ENCODE assay signal across 7 mouse cellular contexts in the genomic region with DNA sequence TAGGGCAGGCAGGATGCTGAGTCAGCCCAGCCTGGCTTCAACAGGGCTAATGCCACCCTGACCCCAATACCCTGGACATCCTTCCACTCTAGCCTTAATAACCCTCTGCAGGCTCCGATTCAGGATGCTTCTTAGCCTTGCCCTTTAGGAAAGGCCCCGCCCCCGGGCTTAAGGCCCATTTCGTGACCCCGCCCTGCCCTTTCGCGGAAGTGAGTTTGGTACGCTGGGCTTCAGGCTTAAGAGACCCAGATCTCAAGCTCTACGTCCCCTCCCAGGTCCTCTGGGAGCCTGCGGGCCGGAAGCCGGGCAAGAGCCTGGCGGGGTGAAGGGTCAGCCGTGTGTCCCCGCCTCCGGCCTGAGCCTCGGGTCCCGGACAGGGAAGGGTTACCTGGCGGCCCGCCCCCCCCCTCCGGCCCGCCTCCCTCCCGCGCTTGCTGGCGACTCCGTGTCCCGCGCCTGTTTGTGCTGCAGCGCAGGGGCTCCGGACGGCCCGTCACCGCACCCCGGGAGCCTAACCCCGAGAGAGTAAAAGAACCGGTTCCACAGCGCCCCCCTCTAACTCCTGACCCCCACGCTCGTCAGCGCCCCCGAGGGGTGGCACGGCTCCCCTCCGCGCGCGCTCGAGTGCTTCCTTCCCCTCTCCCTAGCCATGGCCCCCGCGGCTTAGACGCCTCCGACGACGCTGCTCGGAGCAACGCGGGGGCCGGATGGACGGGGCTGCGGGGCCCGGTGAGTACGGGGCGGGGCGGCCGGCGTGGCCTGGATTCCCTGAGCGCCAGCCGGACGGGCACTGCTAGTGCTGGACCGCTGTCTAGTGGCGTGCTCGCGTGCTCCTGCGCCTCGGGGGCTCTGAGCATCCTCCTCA. TPM values are rescaled to one million over a fixed set of nuclear protein-coding genes. Genes with fewer than 3 reads are reported as not detected.
A peak's percentile ranks its signal among the peaks of the same experiment; 100 is the strongest.
DNase-seq lines count a peak whose midpoint lies in the region; ATAC-seq and TF ChIP-seq lines count a peak whose summit lies in the region.

A gene (minus strand): TSS at position 133 of the 865 bp plus-strand sequence.
A gene (plus strand): TSS at position 329 of the 865 bp plus-strand sequence.

- 1% methylated on average over 63 of the region's 74 CpGs for WGBS in hindbrain, embryonic 14.5 days
- 1% methylated on average over 70 of the region's 74 CpGs for WGBS in midbrain, embryonic 10.5 days
- WGBS in small intestine, adult 2 months = under 1% methylated on average over 73 of the region's 74 CpGs

- 0 out of 2 replicates have a peak within 1 kb of the TSS, but pooled peaks have one; percentile 5 for H3K27ac ChIP-seq in hindbrain, embryonic 14.5 days
- peak within 1 kb of the TSS; percentile 90 for H3K27ac ChIP-seq in midbrain, embryonic 10.5 days (replicated peaks)
- H3K27ac ChIP-seq in small intestine, adult 2 months (ENCODE audit: insufficient read depth, low read depth, low read length) = peak within 1 kb of the TSS; percentile 77

- peak; percentile 64 for ATAC-seq in hindbrain, embryonic 14.5 days (ENCODE audit: low FRiP score)

- DNase-seq in adipocyte (ENCODE audit: low spot score) = peak; percentile 96
- peak; percentile 85 for DNase-seq in cerebellum, postnatal 10 days
- DNase-seq in gastrocnemius, adult 18-20 months (ENCODE audit: low spot score) = peak; percentile 95
- DNase-seq in hindbrain, embryonic 14.5 days (ENCODE audit: low spot score) = peak; percentile 35
- DNase-seq in left cerebral cortex, postnatal 4 days = peak; percentile 73
- peak; percentile 83 for DNase-seq in midbrain, embryonic 10.5 days (ENCODE audit: low spot score)

- 0 out of 2 replicates have a peak, but pooled peaks cover 11% of the 10 kb centered on the region for H3K4me1 ChIP-seq in hindbrain, embryonic 14.5 days (replicated peaks; ENCODE audit: control insufficient read depth, insufficient read depth, low read length)
- H3K4me1 ChIP-seq in midbrain, embryonic 10.5 days = peaks cover 27% of the 10 kb centered on the region
- H3K4me1 ChIP-seq in small intestine, adult 2 months (ENCODE audit: control insufficient read depth, insufficient read depth, insufficient read length, low read length) = peaks cover 9% of the 10 kb centered on the region

- intact Hi-C loops in left cerebral cortex, postnatal 4 days (cut with DNase I) = no loop called here

- H3K4me3 ChIP-seq in hindbrain, embryonic 14.5 days (replicated peaks; ENCODE audit: low read length) = peak within 1 kb of the TSS; percentile 50
- peak within 1 kb of the TSS; percentile 83 for H3K4me3 ChIP-seq in midbrain, embryonic 10.5 days
- H3K4me3 ChIP-seq in small intestine, adult 2 months (ENCODE audit: low read depth, low read length) = peak within 1 kb of the TSS; percentile 95

- H3K9ac ChIP-seq in hindbrain, embryonic 14.5 days = peak within 1 kb of the TSS; percentile 69

- TF ChIP-seq CTCF in small intestine, adult 2 months (IDR thresholded peaks at IDR 0.05; ENCODE audit: extremely low read depth, insufficient read length, insufficient replicate concordance, low read depth, low read length) = no peak

- peaks cover 25% of the 10 kb centered on the region for H3K36me3 ChIP-seq in hindbrain, embryonic 14.5 days (replicated peaks; ENCODE audit: control insufficient read depth, insufficient read depth)
- H3K36me3 ChIP-seq in midbrain, embryonic 10.5 days = peaks cover 58% of the 10 kb centered on the region
- peaks cover 9% of the 10 kb centered on the region; the same call in 1 of the 2 replicates for H3K36me3 ChIP-seq in small intestine, adult 2 months (ENCODE audit: control insufficient read depth, insufficient read depth, low read length)

- H3K27me3 ChIP-seq in hindbrain, embryonic 14.5 days (ENCODE audit: control insufficient read depth, insufficient read depth, low read length) = no peaks in the 10 kb centered on the region
- H3K27me3 ChIP-seq in midbrain, embryonic 10.5 days (ENCODE audit: low read depth, poor library complexity, severe bottlenecking) = no peaks in the 10 kb centered on the region
- H3K27me3 ChIP-seq in small intestine, adult 2 months (ENCODE audit: control insufficient read depth, insufficient read depth, low read length) = no peaks in the 10 kb centered on the region

- H3K9me3 ChIP-seq in hindbrain, embryonic 14.5 days (ENCODE audit: control insufficient read depth, low read length) = no peaks in the 10 kb centered on the region
- no peaks in the 10 kb centered on the region for H3K9me3 ChIP-seq in midbrain, embryonic 10.5 days (replicated peaks)

- peak within 1 kb of the TSS; percentile 73 for H3K4me2 ChIP-seq in hindbrain, embryonic 14.5 days (replicated peaks)

- 0 out of 2 replicates have a peak, but pooled peaks have one; percentile 49 for TF ChIP-seq POLR2A in small intestine, adult 2 months (IDR thresholded peaks at IDR 0.05; ENCODE audit: low read depth, low read length)

RNA-seq across cellular contexts. Expression of the first gene that starts in this region (rescaled TPM):
- total RNA-seq in gastrocnemius, adult 18-20 months (2021) = 1 to 10 TPM; 7.8 TPM
- 1.4 and 1.6 TPM in 2 replicates for polyA plus RNA-seq in hindbrain, embryonic 14.5 days (2014; fragmentation: Nextera tagmentation; extraction: Ambion mirVana)
- total RNA-seq in left cerebral cortex, postnatal 4 days (2021) = 1 to 10 TPM; 1.4 to 1.7 TPM
- polyA plus RNA-seq in midbrain, embryonic 10.5 days (2016; fragmentation: Nextera tagmentation; extraction: Ambion mirVana) = 3.5 and 4.2 TPM in 2 replicates
- 7.2 and 15.1 TPM in 2 replicates for polyA plus RNA-seq in small intestine, adult 2 months (2012; rRNA removed)

RNA-seq across cellular contexts. Expression of the second gene that starts in this region (rescaled TPM):
- total RNA-seq in gastrocnemius, adult 18-20 months (2021) = 1 to 10 TPM; 3.1 to 4.5 TPM
- polyA plus RNA-seq in hindbrain, embryonic 14.5 days (2014; fragmentation: Nextera tagmentation; extraction: Ambion mirVana) = 5.8 and 6.1 TPM in 2 replicates
- 10 to 100 TPM in 1 of 2 experiments, 1 to 10 TPM in 1; 9.4 to 11.6 TPM for total RNA-seq in left cerebral cortex, postnatal 4 days (2021)
- 22.9 and 23.5 TPM in 2 replicates for polyA plus RNA-seq in midbrain, embryonic 10.5 days (2016; fragmentation: Nextera tagmentation; extraction: Ambion mirVana)
- 18.4 and 32.2 TPM in 2 replicates for polyA plus RNA-seq in small intestine, adult 2 months (2012; rRNA removed)

Comparison
In these comparisons a context has a peak if more than half of its experiments do, and no peak if none do; other contexts are left out.
1. Peak in every context shown above with its lines: DNase-seq, ATAC-seq, H3K4me3 ChIP-seq and H3K27ac ChIP-seq.
2. DNase-seq: peak in every context shown above with its lines; median percentile 96 in adipocyte; 95 in gastrocnemius, adult 18-20 months; 85 in cerebellum, postnatal 10 days; 83 in midbrain, embryonic 10.5 days; 73 in left cerebral cortex, postnatal 4 days; 35 in hindbrain, embryonic 14.5 days.
3. H3K27ac ChIP-seq: peak in every context shown above with its lines; median percentile 90 in midbrain, embryonic 10.5 days; 77 in small intestine, adult 2 months; 5 in hindbrain, embryonic 14.5 days.